Mouse (Mus musculus): ENCODE data around the gene Olfr628. TPM values are rescaled to one million over a fixed set of nuclear protein-coding genes. Genes with fewer than 3 reads are reported as not detected.

Olfr628 gene
- total RNA-seq (2023; ENCODE audit: inconsistent age), result not detected in 4 replicates

GRCm38 (mm10) chr7:103730074-103730473 is at the start of gene Olfr628:
Olfr628 (plus strand) TSS chr7:103730374.

GRCm38 (mm10) chr7:103682420-103682819 is 47.8 kb upstream of the Olfr628 start, which contains the start of gene Olfr625-ps1:
Olfr625-ps1 (plus strand) TSS chr7:103682720.

GRCm38 (mm10) chr7:103714371-103714770 is 15.8 kb upstream of the Olfr628 start, which contains the start of gene Olfr243:
Olfr243 (plus strand) TSS chr7:103714671.

GRCm38 (mm10) chr7:103744843-103745242 is 14.7 kb downstream of the Olfr628 start, which contains the start of gene Olfr629:
Olfr629 (minus strand) TSS chr7:103744943.

GRCm38 (mm10) chr7:103757233-103757632 is 27.1 kb downstream of the Olfr628 start, which contains the start of gene Olfr630:
Olfr630 (minus strand) TSS chr7:103757333.

GRCm38 (mm10) chr7:103771494-103771893 is 41.3 kb downstream of the Olfr628 start, which contains the start of gene Olfr69:
Olfr69 (minus strand) TSS chr7:103771594.

GRCm38 (mm10) chr7:103779598-103779997 is 49.4 kb downstream of the Olfr628 start, which contains the start of gene Olfr68:
Olfr68 (minus strand) TSS chr7:103779698.

Other genes starting within 250 kb of the Olfr628 start
- not detected in 4 replicates for gene Olfr609, start 232.3 kb upstream of the Olfr628 start, total RNA-seq (2023; ENCODE audit: inconsistent age)
- not detected in 4 replicates for gene Olfr610, start 218.3 kb upstream of the Olfr628 start, total RNA-seq (2023; ENCODE audit: inconsistent age)
- not detected in 4 replicates for gene Olfr611, start 209.5 kb upstream of the Olfr628 start, total RNA-seq (2023; ENCODE audit: inconsistent age)
- gene Olfr612, start 187.7 kb upstream of the Olfr628 start, total RNA-seq (2023; ENCODE audit: inconsistent age), result not detected in 4 replicates
- not detected in 4 replicates for gene Olfr613, start 182.3 kb upstream of the Olfr628 start, total RNA-seq (2023; ENCODE audit: inconsistent age)
- not detected in 4 replicates for gene Olfr615, start 174.3 kb upstream of the Olfr628 start, total RNA-seq (2023; ENCODE audit: inconsistent age)
- gene Olfr616, start 161.2 kb upstream of the Olfr628 start, total RNA-seq (2023; ENCODE audit: inconsistent age), result not detected in 4 replicates
- not detected in 4 replicates for gene Olfr617, start 157.3 kb upstream of the Olfr628 start, total RNA-seq (2023; ENCODE audit: inconsistent age)
- not detected in 4 replicates for gene Olfr618, start 140.3 kb upstream of the Olfr628 start, total RNA-seq (2023; ENCODE audit: inconsistent age)
- not detected in 4 replicates for gene Olfr619, start 129.8 kb upstream of the Olfr628 start, total RNA-seq (2023; ENCODE audit: inconsistent age)
- gene Olfr620, start 117.8 kb upstream of the Olfr628 start, total RNA-seq (2023; ENCODE audit: inconsistent age), result not detected in 4 replicates
- gene Olfr622, start 87.7 kb upstream of the Olfr628 start, total RNA-seq (2023; ENCODE audit: inconsistent age), result not detected in 4 replicates
- gene Olfr623, start 66.7 kb upstream of the Olfr628 start, total RNA-seq (2023; ENCODE audit: inconsistent age), result not detected in 4 replicates
- gene Olfr624, start 59.2 kb upstream of the Olfr628 start, total RNA-seq (2023; ENCODE audit: inconsistent age), result not detected in 4 replicates
- gene Olfr625-ps1, start 47.7 kb upstream of the Olfr628 start, total RNA-seq (2023; ENCODE audit: inconsistent age), result not detected in 4 replicates
- not detected in 4 replicates for gene Olfr243, start 15.7 kb upstream of the Olfr628 start, total RNA-seq (2023; ENCODE audit: inconsistent age)
- gene Olfr629, start 14.6 kb downstream of the Olfr628 start, total RNA-seq (2023; ENCODE audit: inconsistent age), result not detected in 4 replicates
- gene Olfr630, start 27.0 kb downstream of the Olfr628 start, total RNA-seq (2023; ENCODE audit: inconsistent age), result not detected in 4 replicates
- gene Olfr69, start 41.2 kb downstream of the Olfr628 start, total RNA-seq (2023; ENCODE audit: inconsistent age), result not detected in 4 replicates
- not detected in 4 replicates for gene Olfr68, start 49.3 kb downstream of the Olfr628 start, total RNA-seq (2023; ENCODE audit: inconsistent age)
- gene Olfr67, start 61.4 kb downstream of the Olfr628 start, total RNA-seq (2023; ENCODE audit: inconsistent age), result not detected in 4 replicates
- gene Hbb-bt, start 83.6 kb downstream of the Olfr628 start, total RNA-seq (2023; ENCODE audit: inconsistent age), result 3.1 to 9.5 TPM (median 3.9 TPM) in 4 replicates
- gene Hbb-bs, start 97.7 kb downstream of the Olfr628 start, total RNA-seq (2023; ENCODE audit: inconsistent age), result 5.7 to 29.6 TPM (median 17.0 TPM) in 4 replicates
- not detected in 4 replicates for gene Hbb-bh2, start 110.1 kb downstream of the Olfr628 start, total RNA-seq (2023; ENCODE audit: inconsistent age)
- gene Hbb-bh1, start 112.8 kb downstream of the Olfr628 start, total RNA-seq (2023; ENCODE audit: inconsistent age), result 0.94 TPM in 1 of 4 replicates, not detected in the others
- not detected in 4 replicates for gene Hbb-y, start 122.8 kb downstream of the Olfr628 start, total RNA-seq (2023; ENCODE audit: inconsistent age)
- not detected in 4 replicates for gene Olfr66, start 155.9 kb downstream of the Olfr628 start, total RNA-seq (2023; ENCODE audit: inconsistent age)
- gene Olfr64, start 164.1 kb downstream of the Olfr628 start, total RNA-seq (2023; ENCODE audit: inconsistent age), result not detected in 4 replicates
- not detected in 4 replicates for gene Olfr65, start 173.1 kb downstream of the Olfr628 start, total RNA-seq (2023; ENCODE audit: inconsistent age)
- not detected in 4 replicates for gene Olfr631, start 198.5 kb downstream of the Olfr628 start, total RNA-seq (2023; ENCODE audit: inconsistent age)
- gene Olfr632, start 204.0 kb downstream of the Olfr628 start, total RNA-seq (2023; ENCODE audit: inconsistent age), result not detected in 4 replicates
- gene Olfr633, start 214.1 kb downstream of the Olfr628 start, total RNA-seq (2023; ENCODE audit: inconsistent age), result not detected in 4 replicates
- not detected in 4 replicates for gene Olfr635, start 240.8 kb downstream of the Olfr628 start, total RNA-seq (2023; ENCODE audit: inconsistent age)